Mouse (Mus musculus): ENCODE data around the gene Olfr1368. TPM values are rescaled to one million over a fixed set of nuclear protein-coding genes. Genes with fewer than 3 reads are reported as not detected.
"Not testable (repeated sequence)": the region's sequence is repeated elsewhere in the genome, so short reads cannot be mapped to it uniquely, and the experiment has no call there.

Gene Olfr1368
- polyA plus RNA-seq, 1 experiment from 2014 or later = not detected

GRCm38 (mm10) chr13:21114121-21114520 is 31.5 kb downstream of the Olfr1368 start:
- ATAC-seq (ENCODE audit: insufficient read depth, low FRiP score, low TSS enrichment) = no peak
- 89% methylated on average over 4 of the region's 4 CpGs for WGBS

GRCm38 (mm10) chr13:21111183-21111582 is 34.5 kb downstream of the Olfr1368 start, which contains the start of gene Olfr1369-ps1:
TSS of gene Olfr1369-ps1 (plus strand) at chr13:21111483.
- WGBS = 77% methylated on average over 3 of the region's 3 CpGs
- not testable (repeated sequence) for ATAC-seq (ENCODE audit: insufficient read depth, low FRiP score, low TSS enrichment); H3K4me1 ChIP-seq (ENCODE audit: control insufficient read depth, insufficient read depth, low read length); H3K9me3 ChIP-seq (ENCODE audit: control insufficient read depth, low read length); H3K27me3 ChIP-seq (ENCODE audit: control insufficient read depth, insufficient read depth, low read length); H3K36me3 ChIP-seq (ENCODE audit: control insufficient read depth, insufficient read depth, low read length); H3K9ac ChIP-seq (ENCODE audit: low read length); H3K4me2 ChIP-seq (ENCODE audit: low read depth); DNase-seq (ENCODE audit: low spot score); H3K27ac ChIP-seq (ENCODE audit: low read depth, low read length); H3K4me3 ChIP-seq (ENCODE audit: low read depth, low read length)

More at GRCm38 (mm10) chr13:21114121-21114520, 31.5 kb downstream of the Olfr1368 start:
- H3K9me3 ChIP-seq (ENCODE audit: control insufficient read depth, low read length) = no peaks in the 10 kb centered on the region
- H3K27me3 ChIP-seq (ENCODE audit: control insufficient read depth, insufficient read depth, low read length) = no peaks in the 10 kb centered on the region
- no peaks in the 10 kb centered on the region for H3K4me1 ChIP-seq (ENCODE audit: control insufficient read depth, insufficient read depth, low read length)
- no peak overlapping the region for H3K27ac ChIP-seq (ENCODE audit: low read depth, low read length)
- H3K4me3 ChIP-seq (ENCODE audit: low read depth, low read length) = no peak overlapping the region
- no peaks in the 10 kb centered on the region for H3K36me3 ChIP-seq (ENCODE audit: control insufficient read depth, insufficient read depth, low read length)
- DNase-seq (ENCODE audit: low spot score) = no peak
- no peak overlapping the region for H3K4me2 ChIP-seq (ENCODE audit: low read depth)
- no peak overlapping the region for H3K9ac ChIP-seq (ENCODE audit: low read length)

GRCm38 (mm10) chr13:21110441-21110840 is 35.2 kb downstream of the Olfr1368 start:
- Histone ChIP-seq H3K27ac (ENCODE audit: low read depth, low read length) (no peak overlapping the region), H3K36me3 (ENCODE audit: control insufficient read depth, insufficient read depth, low read length) (no peaks in the 10 kb centered on the region), H3K27me3 (ENCODE audit: control insufficient read depth, insufficient read depth, low read length) (no peaks in the 10 kb centered on the region), H3K4me2 (ENCODE audit: low read depth) (no peak overlapping the region), H3K4me1 (ENCODE audit: control insufficient read depth, insufficient read depth, low read length) (no peaks in the 10 kb centered on the region), H3K4me3 (ENCODE audit: low read depth, low read length) (no peak overlapping the region), H3K9ac (ENCODE audit: low read length) (no peak overlapping the region), H3K9me3 (ENCODE audit: control insufficient read depth, low read length) (no peaks in the 10 kb centered on the region)
- DNase-seq (ENCODE audit: low spot score) (no peak), ATAC-seq (ENCODE audit: insufficient read depth, low FRiP score, low TSS enrichment) (no peak)
- WGBS = 89% methylated on average over 6 of the region's 6 CpGs

GRCm38 (mm10) chr13:21109759-21110158 is 35.9 kb downstream of the Olfr1368 start:
- WGBS = 100% methylated on average over 3 of the region's 3 CpGs
- Histone ChIP-seq H3K27ac (ENCODE audit: low read depth, low read length) (no peak overlapping the region), H3K9me3 (ENCODE audit: control insufficient read depth, low read length) (no peaks in the 10 kb centered on the region), H3K4me2 (ENCODE audit: low read depth) (no peak overlapping the region), H3K4me3 (ENCODE audit: low read depth, low read length) (no peak overlapping the region), H3K36me3 (ENCODE audit: control insufficient read depth, insufficient read depth, low read length) (no peaks in the 10 kb centered on the region), H3K27me3 (ENCODE audit: control insufficient read depth, insufficient read depth, low read length) (no peaks in the 10 kb centered on the region), H3K9ac (ENCODE audit: low read length) (no peak overlapping the region), H3K4me1 (ENCODE audit: control insufficient read depth, insufficient read depth, low read length) (no peaks in the 10 kb centered on the region)
- DNase-seq (ENCODE audit: low spot score) (no peak), ATAC-seq (ENCODE audit: insufficient read depth, low FRiP score, low TSS enrichment) (no peak)

Other genes starting within 250 kb of the Olfr1368 start
- gene Olfr1370, start 70.9 kb downstream of the Olfr1368 start, polyA plus RNA-seq (2014; fragmentation: Nextera tagmentation; extraction: Ambion mirVana) = not detected in 2 replicates
- not detected in 2 replicates for gene Olfr1369-ps1, start 34.4 kb downstream of the Olfr1368 start, polyA plus RNA-seq (2014; fragmentation: Nextera tagmentation; extraction: Ambion mirVana)
- gene Olfr263, start 16.2 kb downstream of the Olfr1368 start, polyA plus RNA-seq (2014; fragmentation: Nextera tagmentation; extraction: Ambion mirVana) = not detected in 2 replicates
- 150 and 160 TPM in 2 replicates for gene Trim27, start 33.6 kb upstream of the Olfr1368 start, polyA plus RNA-seq (2014; fragmentation: Nextera tagmentation; extraction: Ambion mirVana)
- not detected in 2 replicates for gene Gpx5, start 146.9 kb upstream of the Olfr1368 start, polyA plus RNA-seq (2014; fragmentation: Nextera tagmentation; extraction: Ambion mirVana)
- 0.30 TPM in 1 of 2 replicates, not detected in the other for gene Gpx6, start 166.3 kb upstream of the Olfr1368 start, polyA plus RNA-seq (2014; fragmentation: Nextera tagmentation; extraction: Ambion mirVana)
- not detected in 2 replicates for gene Olfr1367, start 201.0 kb upstream of the Olfr1368 start, polyA plus RNA-seq (2014; fragmentation: Nextera tagmentation; extraction: Ambion mirVana)
- gene Zscan12, start 217.0 kb upstream of the Olfr1368 start, polyA plus RNA-seq (2014; fragmentation: Nextera tagmentation; extraction: Ambion mirVana) = 14.8 and 19.6 TPM in 2 replicates

Data from neural tube, embryonic 11.5 days (tissue).